In the genomic region with DNA sequence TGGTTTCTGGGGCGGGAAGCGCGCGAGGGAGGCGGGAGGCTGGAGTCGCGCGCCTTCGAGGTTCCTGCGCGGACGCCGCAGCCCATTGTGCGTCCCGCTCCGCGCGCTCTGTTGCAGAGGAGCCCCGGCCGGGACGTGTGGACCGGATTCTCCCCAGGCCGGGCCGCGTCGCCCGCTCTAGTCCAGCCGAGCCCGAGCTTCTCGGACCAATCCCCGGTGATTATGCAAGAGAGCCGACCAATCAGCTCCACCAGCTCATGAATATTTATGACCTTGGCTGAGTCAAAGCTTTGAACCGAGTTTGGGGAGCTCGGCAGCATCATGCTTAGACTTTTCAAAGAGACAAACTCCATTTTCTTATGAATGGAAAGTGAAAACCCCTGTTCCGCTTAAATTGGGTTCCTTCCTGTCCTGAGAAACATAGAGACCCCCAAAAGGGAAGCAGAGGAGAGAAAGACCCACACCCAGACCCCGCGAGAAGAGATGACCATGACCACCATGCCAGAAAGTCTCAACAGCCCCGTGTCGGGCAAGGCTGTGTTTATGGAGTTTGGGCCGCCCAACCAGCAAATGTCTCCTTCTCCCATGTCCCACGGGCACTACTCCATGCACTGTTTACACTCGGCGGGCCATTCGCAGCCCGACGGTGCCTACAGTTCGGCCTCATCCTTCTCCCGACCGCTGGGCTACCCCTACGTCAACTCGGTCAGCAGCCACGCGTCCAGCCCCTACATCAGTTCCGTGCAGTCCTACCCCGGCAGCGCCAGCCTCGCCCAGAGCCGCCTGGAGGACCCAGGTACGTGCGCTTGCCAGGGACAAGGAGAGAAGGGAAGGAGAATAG, we compare ENCODE assay signal across 8 mouse cellular contexts. TPM values are rescaled to one million over a fixed set of nuclear protein-coding genes. Genes with fewer than 3 reads are reported as not detected.
A peak's percentile ranks its signal among the peaks of the same experiment; 100 is the strongest.
DNase-seq lines count a peak whose midpoint lies in the region; ATAC-seq lines count a peak whose summit lies in the region.

No protein-coding gene starts in this region.

- peaks cover 38% of the 10 kb centered on the region for H3K4me1 ChIP-seq in embryonic facial prominence, embryonic 15.5 days
- H3K4me1 ChIP-seq in heart, embryonic 12.5 days (replicated peaks): peaks cover 21% of the 10 kb centered on the region
- peaks cover 37% of the 10 kb centered on the region for H3K4me1 ChIP-seq in kidney, embryonic 15.5 days
- H3K4me1 ChIP-seq in lung, embryonic 16.5 days (replicated peaks; ENCODE audit: control insufficient read depth, insufficient read depth, low read length): peaks cover 14% of the 10 kb centered on the region

- peak; percentile 90 for ATAC-seq in embryonic facial prominence, embryonic 15.5 days (ENCODE audit: insufficient number of reproducible peaks, low FRiP score, low TSS enrichment, low read depth)
- peak; percentile 81 for ATAC-seq in heart, embryonic 12.5 days (ENCODE audit: insufficient number of reproducible peaks, low FRiP score)
- peak; percentile 92 for ATAC-seq in kidney, embryonic 15.5 days (replicated peaks; ENCODE audit: low FRiP score)
- ATAC-seq in lung, embryonic 16.5 days (ENCODE audit: low read depth): peak; percentile 96

- peak; percentile 62 for DNase-seq in CD4-positive helper T cell, adult 2 months (ENCODE audit: low read depth, low spot score)
- DNase-seq in T-cell, adult 2 months (ENCODE audit: low spot score): peak; percentile 33
- DNase-seq in retina, adult 2 months (ENCODE audit: low read depth, low spot score): peak; percentile 37
- DNase-seq in cerebellum, postnatal 4 days (ENCODE audit: low spot score in 2 of 2): no peak

- H3K36me3 ChIP-seq in embryonic facial prominence, embryonic 15.5 days: no peaks in the 10 kb centered on the region
- H3K36me3 ChIP-seq in heart, embryonic 12.5 days: no peaks in the 10 kb centered on the region
- no peaks in the 10 kb centered on the region for H3K36me3 ChIP-seq in kidney, embryonic 15.5 days
- H3K36me3 ChIP-seq in lung, embryonic 16.5 days (ENCODE audit: control insufficient read depth, insufficient read depth, low read length): no peaks in the 10 kb centered on the region

- peak overlapping the region; percentile 71 for H3K27ac ChIP-seq in embryonic facial prominence, embryonic 15.5 days (replicated peaks)
- H3K27ac ChIP-seq in heart, embryonic 12.5 days (ENCODE audit: poor library complexity, severe bottlenecking): no peak overlapping the region
- H3K27ac ChIP-seq in kidney, embryonic 15.5 days: no peak overlapping the region
- H3K27ac ChIP-seq in lung, embryonic 16.5 days (ENCODE audit: low read length): no peak overlapping the region

- peak overlapping the region; percentile 88 for H3K4me2 ChIP-seq in embryonic facial prominence, embryonic 15.5 days (replicated peaks)
- peak overlapping the region; percentile 93 for H3K4me2 ChIP-seq in heart, embryonic 12.5 days
- peak overlapping the region; percentile 97 for H3K4me2 ChIP-seq in kidney, embryonic 15.5 days
- peak overlapping the region; percentile 87 for H3K4me2 ChIP-seq in lung, embryonic 16.5 days (ENCODE audit: low read depth, low read length)

- H3K9ac ChIP-seq in embryonic facial prominence, embryonic 15.5 days: peak overlapping the region; percentile 35
- peak overlapping the region; percentile 28; the same call in 1 of the 2 replicates for H3K9ac ChIP-seq in heart, embryonic 12.5 days
- no peak overlapping the region; the same call in 1 of the 2 replicates for H3K9ac ChIP-seq in kidney, embryonic 15.5 days
- H3K9ac ChIP-seq in lung, embryonic 16.5 days (ENCODE audit: low read length): 0 out of 2 replicates have a peak overlapping the region, but pooled peaks have one; percentile 31

- peaks cover 97% of the 10 kb centered on the region for H3K27me3 ChIP-seq in embryonic facial prominence, embryonic 15.5 days
- peaks cover 95% of the 10 kb centered on the region for H3K27me3 ChIP-seq in heart, embryonic 12.5 days (replicated peaks)
- peaks cover 100% of the 10 kb centered on the region for H3K27me3 ChIP-seq in kidney, embryonic 15.5 days
- H3K27me3 ChIP-seq in lung, embryonic 16.5 days (ENCODE audit: control insufficient read depth, insufficient read depth, low read depth, low read length): peaks cover 96% of the 10 kb centered on the region

- no peaks in the 10 kb centered on the region for H3K9me3 ChIP-seq in embryonic facial prominence, embryonic 15.5 days (replicated peaks)
- no peaks in the 10 kb centered on the region for H3K9me3 ChIP-seq in heart, embryonic 12.5 days (replicated peaks)
- H3K9me3 ChIP-seq in kidney, embryonic 15.5 days (replicated peaks): no peaks in the 10 kb centered on the region
- no peaks in the 10 kb centered on the region for H3K9me3 ChIP-seq in lung, embryonic 16.5 days (ENCODE audit: control insufficient read depth, low read length)

- H3K4me3 ChIP-seq in embryonic facial prominence, embryonic 15.5 days (replicated peaks): peak overlapping the region; percentile 53
- peak overlapping the region; percentile 52 for H3K4me3 ChIP-seq in heart, embryonic 12.5 days
- peak overlapping the region; percentile 51 for H3K4me3 ChIP-seq in kidney, embryonic 15.5 days (replicated peaks)
- peak overlapping the region; percentile 52 for H3K4me3 ChIP-seq in lung, embryonic 16.5 days (ENCODE audit: low read length)

- under 1% methylated on average over 60 of the region's 60 CpGs for WGBS in embryonic facial prominence, embryonic 15.5 days
- WGBS in heart, embryonic 12.5 days: under 1% methylated on average over 60 of the region's 60 CpGs
- WGBS in kidney, embryonic 15.5 days: under 1% methylated on average over 60 of the region's 60 CpGs
- under 1% methylated on average over 60 of the region's 60 CpGs for WGBS in lung, embryonic 16.5 days

RNA-seq across cellular contexts. Expression of a gene that starts 1.8 kb away (rescaled TPM):
- 9.7 and 12.5 TPM in 2 replicates for polyA plus RNA-seq in embryonic facial prominence, embryonic 15.5 days (2015; fragmentation: Nextera tagmentation; extraction: Ambion mirVana)
- polyA plus RNA-seq in heart, embryonic 12.5 days (2016; fragmentation: Nextera tagmentation; extraction: Ambion mirVana): 0.08 and 0.47 TPM in 2 replicates
- 0.18 and 0.27 TPM in 2 replicates for polyA plus RNA-seq in kidney, embryonic 15.5 days (2015; fragmentation: Nextera tagmentation; extraction: Ambion mirVana)
- polyA plus RNA-seq in lung, embryonic 16.5 days (2015; fragmentation: Nextera tagmentation; extraction: Ambion mirVana): 0.24 and 0.34 TPM in 2 replicates

RNA-seq across cellular contexts. Expression of a gene that starts 16.8 kb away (rescaled TPM):
- 6.2 and 8.5 TPM in 2 replicates for polyA plus RNA-seq in embryonic facial prominence, embryonic 15.5 days (2015; fragmentation: Nextera tagmentation; extraction: Ambion mirVana)
- 0.39 and 0.68 TPM in 2 replicates for polyA plus RNA-seq in heart, embryonic 12.5 days (2016; fragmentation: Nextera tagmentation; extraction: Ambion mirVana)
- 0.16 and 0.17 TPM in 2 replicates for polyA plus RNA-seq in kidney, embryonic 15.5 days (2015; fragmentation: Nextera tagmentation; extraction: Ambion mirVana)
- polyA plus RNA-seq in lung, embryonic 16.5 days (2015; fragmentation: Nextera tagmentation; extraction: Ambion mirVana): 0.08 and 0.14 TPM in 2 replicates

Comparison
In these comparisons a context has a peak if more than half of its experiments do, and no peak if none do; other contexts are left out.
1. DNase-seq: peak in CD4-positive helper T cell, adult 2 months (single experiment), T-cell, adult 2 months (single experiment) and retina, adult 2 months (single experiment); none in cerebellum, postnatal 4 days (0 of 2).
2. Peak in every context shown above with its lines, with median percentiles within 50 percentile points of each other: ATAC-seq, H3K4me2 ChIP-seq and H3K4me3 ChIP-seq.